Mouse (Mus musculus) limb, embryonic 12.5 days (tissue): ENCODE measurements around the gene Abcc8. TPM values are rescaled to one million over a fixed set of nuclear protein-coding genes. Genes with fewer than 3 reads are reported as not detected.

Experiments
- ATAC-seq: fragments of 200-750 bp; cut with Nextera tagmentation; 2 replicates; pipeline ENCODE4 v1.8.0; 2017; ENCODE audit warnings: low read depth, moderate TSS enrichment; ENCODE audit not compliant: insufficient number of reproducible peaks, insufficient read depth, low FRiP score, low TSS enrichment
- H3K27ac ChIP-seq: fragments of 300-500 bp; sonication (generic); 2 replicates; pipeline ENCODE4 v1.5.1; 2016; ENCODE audit warnings: mild to moderate bottlenecking, moderate library complexity
- H3K27me3 ChIP-seq: fragments of 300-500 bp; sonication (generic); 2 replicates; pipeline ENCODE4 v1.6.1; 2016; ENCODE audit warnings: mild to moderate bottlenecking, moderate library complexity
- H3K36me3 ChIP-seq: fragments of 300-500 bp; sonication (generic); 2 replicates; pipeline ENCODE4 v1.6.1; 2016; ENCODE audit warnings: mild to moderate bottlenecking, moderate library complexity
- H3K4me1 ChIP-seq: fragments of 300-500 bp; sonication (generic); replicated peaks from 2 replicates; pipeline ENCODE4 v1.6.1; 2016
- H3K4me2 ChIP-seq: fragments of 300-500 bp; sonication (generic); 2 replicates; pipeline ENCODE4 v1.6.1; 2016; ENCODE audit warnings: mild to moderate bottlenecking, moderate library complexity
- H3K4me3 ChIP-seq: fragments of 300-500 bp; sonication (generic); replicated peaks from 2 replicates; pipeline ENCODE4 v1.5.1; 2016; ENCODE audit warnings: mild to moderate bottlenecking
- H3K9ac ChIP-seq: fragments of 300-500 bp; sonication (generic); replicated peaks from 2 replicates; pipeline ENCODE4 v1.6.1; 2016; ENCODE audit warnings: mild to moderate bottlenecking, moderate library complexity
- H3K9me3 ChIP-seq: fragments of 300-500 bp; sonication (generic); 2 replicates; pipeline ENCODE4 v1.6.1; 2016; ENCODE audit warnings: mild to moderate bottlenecking, moderate library complexity
- WGBS: fragments of 180-500 bp; shearing (Covaris S2); methylation state at CpG from one replicate; pipeline ENCODE4 v1.1.7; 2016; 5-methylcytosine and 5-hydroxymethylcytosine counted together
- polyA plus RNA-seq: library from polyadenylated mRNA; unstranded; fragments of >200 nt; fragmentation: Nextera tagmentation; extraction: Ambion mirVana; gene quantifications from 2 replicates; pipeline ENCODE4 v1.2.1, GENCODE M21; 2016

Abcc8 gene
- polyA plus RNA-seq, 1 experiment from 2014 or later: 0.70 TPM

- WGBS: 63% methylated on average over 3 of the region's 3 CpGs
- Histone ChIP-seq H3K9me3 (no peaks in the 10 kb centered on the region), H3K27ac (no peak overlapping the region), H3K4me1 (peaks cover 12% of the 10 kb centered on the region), H3K4me2 (no peak overlapping the region), H3K4me3 (no peak overlapping the region), H3K9ac (no peak overlapping the region), H3K36me3 (no peaks in the 10 kb centered on the region), H3K27me3 (no peaks in the 10 kb centered on the region)
- ATAC-seq: no peak
Observed at GRCm38 (mm10) chr7:46110079-46110478, 69.8 kb downstream of the Abcc8 start.

GRCm38 (mm10) chr7:46105484-46105883, 74.3 kb downstream of the Abcc8 start:
- Histone ChIP-seq H3K9me3 (no peaks in the 10 kb centered on the region), H3K4me1 (no peaks in the 10 kb centered on the region), H3K36me3 (no peaks in the 10 kb centered on the region), H3K4me2 (no peak overlapping the region), H3K27ac (no peak overlapping the region), H3K9ac (no peak overlapping the region), H3K4me3 (no peak overlapping the region), H3K27me3 (peaks cover 2% of the 10 kb centered on the region)
- no peak for ATAC-seq
- 91% methylated on average over 7 of the region's 7 CpGs for WGBS

DNA sequence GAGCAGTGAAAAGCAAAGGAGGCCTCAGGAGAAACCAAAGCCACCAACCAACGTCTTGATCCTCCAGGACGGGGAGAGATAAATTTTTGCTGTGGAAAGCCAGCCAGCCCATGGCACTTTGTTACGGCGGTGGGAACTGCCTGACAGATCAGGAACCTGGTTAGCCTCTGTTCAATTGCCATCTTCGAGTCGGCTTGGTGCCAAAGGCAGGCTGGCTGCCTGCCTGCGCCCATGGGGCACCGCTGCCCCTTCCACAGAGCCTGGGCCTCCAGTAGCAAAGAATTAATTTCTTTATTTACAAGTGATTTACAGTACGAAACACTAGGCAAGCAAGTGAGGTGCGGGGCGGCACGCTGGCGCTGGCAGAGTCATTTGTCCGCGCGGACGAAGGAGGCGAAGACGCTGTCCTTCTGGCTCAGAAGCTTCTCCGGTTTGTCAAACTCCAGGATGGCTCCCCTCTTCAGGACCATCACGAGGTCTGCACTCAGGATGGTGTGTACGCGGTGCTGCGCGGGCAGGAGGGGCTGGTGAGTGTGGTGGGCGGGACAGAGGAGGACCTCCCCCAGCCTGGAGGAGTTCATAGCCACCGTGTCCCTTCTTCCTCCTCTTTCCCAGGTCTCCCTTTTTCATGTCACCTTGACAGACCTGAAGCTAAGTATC, 75.4 kb downstream of the Abcc8 start:
- H3K27me3 ChIP-seq: peaks cover 13% of the 10 kb centered on the region
- H3K4me2 ChIP-seq: no peak overlapping the region
- no peak overlapping the region for H3K27ac ChIP-seq
- 85% methylated on average over 27 of the region's 27 CpGs for WGBS
- no peaks in the 10 kb centered on the region for H3K36me3 ChIP-seq
- H3K4me3 ChIP-seq: no peak overlapping the region
- ATAC-seq: no peak
- H3K9ac ChIP-seq: 0 out of 2 replicates have a peak overlapping the region, but pooled peaks have one; percentile 12
- no peaks in the 10 kb centered on the region for H3K4me1 ChIP-seq
- H3K9me3 ChIP-seq: no peaks in the 10 kb centered on the region

DNA sequence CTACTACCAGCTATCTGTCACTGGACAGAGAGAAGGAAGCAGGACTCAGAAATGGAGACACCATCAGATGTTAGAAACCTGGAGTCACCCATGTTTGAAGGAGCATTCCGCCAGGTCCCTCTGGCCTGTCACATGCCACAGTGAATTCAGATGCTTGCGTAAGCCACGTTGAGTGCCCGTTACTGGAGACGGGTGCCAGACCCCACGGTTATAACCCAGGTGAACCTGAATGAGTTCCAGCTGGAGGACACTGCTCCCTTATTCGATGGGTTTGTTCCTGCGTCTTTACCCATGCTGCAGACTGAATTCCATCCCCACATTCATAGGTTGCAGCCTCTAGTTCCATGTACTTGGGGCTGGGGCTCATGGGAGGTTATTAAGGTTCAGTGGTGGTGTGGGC, 76.1 kb downstream of the Abcc8 start:
- ATAC-seq: no peak
- Histone ChIP-seq H3K9ac (no peak overlapping the region), H3K9me3 (no peaks in the 10 kb centered on the region), H3K4me3 (no peak overlapping the region), H3K4me2 (no peak overlapping the region), H3K27ac (no peak overlapping the region), H3K4me1 (no peaks in the 10 kb centered on the region), H3K36me3 (no peaks in the 10 kb centered on the region), H3K27me3 (peaks cover 19% of the 10 kb centered on the region)
- 67% methylated on average over 8 of the region's 8 CpGs for WGBS

GRCm38 (mm10) chr7:46103075-46103591, 76.7 kb downstream of the Abcc8 start:
- H3K4me1 ChIP-seq: no peaks in the 10 kb centered on the region
- H3K27ac ChIP-seq: no peak overlapping the region
- ATAC-seq: no peak
- WGBS: 84% methylated on average over 8 of the region's 8 CpGs
- H3K9ac ChIP-seq: no peak overlapping the region
- peaks cover 19% of the 10 kb centered on the region for H3K27me3 ChIP-seq
- no peaks in the 10 kb centered on the region for H3K9me3 ChIP-seq
- no peak overlapping the region for H3K4me3 ChIP-seq
- H3K36me3 ChIP-seq: no peaks in the 10 kb centered on the region
- no peak overlapping the region for H3K4me2 ChIP-seq

- peak; percentile 75 for ATAC-seq
- no peaks in the 10 kb centered on the region for H3K4me1 ChIP-seq
- no peaks in the 10 kb centered on the region for H3K9me3 ChIP-seq
- peaks cover 35% of the 10 kb centered on the region for H3K27me3 ChIP-seq
- H3K4me2 ChIP-seq: peak within 1 kb of the TSS; percentile 89
- H3K4me3 ChIP-seq: peak within 1 kb of the TSS; percentile 54
- no peak within 1 kb of the TSS for H3K27ac ChIP-seq
- H3K9ac ChIP-seq: peak within 1 kb of the TSS; percentile 51
- H3K36me3 ChIP-seq: no peaks in the 10 kb centered on the region
- under 1% methylated on average over 34 of the region's 34 CpGs for WGBS
Observed at GRCm38 (mm10) chr7:46100563-46100962, 79.3 kb downstream of the Abcc8 start, which contains the start of gene Kcnj11. Gene Kcnj11 (minus strand): TSS chr7:46100764.

GRCm38 (mm10) chr7:46099682-46100081, 80.2 kb downstream of the Abcc8 start:
- no peak overlapping the region; the same call in 1 of the 2 replicates for H3K4me3 ChIP-seq
- peaks cover 44% of the 10 kb centered on the region for H3K27me3 ChIP-seq
- 0 out of 2 replicates have a peak overlapping the region, but pooled peaks have one; percentile 89 for H3K4me2 ChIP-seq
- H3K9ac ChIP-seq: no peak overlapping the region
- WGBS: 82% methylated on average over 13 of the region's 13 CpGs
- no peak for ATAC-seq
- no peaks in the 10 kb centered on the region for H3K4me1 ChIP-seq
- no peaks in the 10 kb centered on the region for H3K36me3 ChIP-seq
- H3K27ac ChIP-seq: no peak overlapping the region
- H3K9me3 ChIP-seq: no peaks in the 10 kb centered on the region

- H3K27me3 ChIP-seq: peaks cover 52% of the 10 kb centered on the region
Observed at GRCm38 (mm10) chr7:46098919-46099286, 80.9 kb downstream of the Abcc8 start.

GRCm38 (mm10) chr7:46098221-46098918, 81.5 kb downstream of the Abcc8 start:
- Histone ChIP-seq H3K27ac (no peak overlapping the region), H3K4me2 (no peak overlapping the region), H3K9ac (no peak overlapping the region), H3K9me3 (no peaks in the 10 kb centered on the region), H3K36me3 (no peaks in the 10 kb centered on the region), H3K4me1 (no peaks in the 10 kb centered on the region), H3K27me3 (peaks cover 57% of the 10 kb centered on the region), H3K4me3 (no peak overlapping the region)
- WGBS: 83% methylated on average over 19 of the region's 19 CpGs
- ATAC-seq: no peak

More at GRCm38 (mm10) chr7:46098919-46099286, 80.9 kb downstream of the Abcc8 start:
- H3K27ac ChIP-seq: no peak overlapping the region
- H3K9me3 ChIP-seq: no peaks in the 10 kb centered on the region
- no peak overlapping the region for H3K4me2 ChIP-seq
- no peak overlapping the region for H3K4me3 ChIP-seq
- no peak overlapping the region for H3K9ac ChIP-seq
- 94% methylated on average over 19 of the region's 19 CpGs for WGBS
- ATAC-seq: no peak
- no peaks in the 10 kb centered on the region for H3K4me1 ChIP-seq
- H3K36me3 ChIP-seq: no peaks in the 10 kb centered on the region

DNA sequence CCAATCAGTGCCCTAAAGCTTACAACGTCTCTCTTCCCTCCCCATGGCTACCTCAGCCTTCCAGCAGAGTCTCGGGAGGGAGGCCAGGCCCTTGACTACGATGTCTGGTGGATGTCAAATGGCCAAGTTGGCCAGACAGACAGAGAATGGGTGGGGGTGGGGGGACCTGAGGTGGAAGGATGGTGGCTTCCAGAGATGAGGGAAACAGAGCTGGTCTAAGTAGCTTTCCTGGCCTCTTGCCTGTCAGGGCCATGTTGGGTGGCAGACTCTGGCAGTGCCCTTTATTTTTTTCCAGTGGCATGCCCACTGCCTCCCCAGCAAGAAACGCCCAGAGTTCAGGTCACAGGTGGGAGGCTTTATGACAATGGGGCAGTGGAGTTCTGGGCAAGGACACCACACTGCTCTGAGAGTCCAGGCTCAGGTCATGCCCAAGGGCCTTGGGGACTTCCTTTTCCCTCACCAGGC, 82.5 kb downstream of the Abcc8 start:
- no peak overlapping the region for H3K27ac ChIP-seq
- peaks cover 63% of the 10 kb centered on the region for H3K27me3 ChIP-seq
- H3K36me3 ChIP-seq: no peaks in the 10 kb centered on the region
- no peak overlapping the region for H3K9ac ChIP-seq
- no peaks in the 10 kb centered on the region for H3K9me3 ChIP-seq
- 54% methylated on average over 4 of the region's 4 CpGs for WGBS
- H3K4me2 ChIP-seq: no peak overlapping the region
- H3K4me1 ChIP-seq: no peaks in the 10 kb centered on the region
- H3K4me3 ChIP-seq: no peak overlapping the region
- ATAC-seq: no peak

DNA sequence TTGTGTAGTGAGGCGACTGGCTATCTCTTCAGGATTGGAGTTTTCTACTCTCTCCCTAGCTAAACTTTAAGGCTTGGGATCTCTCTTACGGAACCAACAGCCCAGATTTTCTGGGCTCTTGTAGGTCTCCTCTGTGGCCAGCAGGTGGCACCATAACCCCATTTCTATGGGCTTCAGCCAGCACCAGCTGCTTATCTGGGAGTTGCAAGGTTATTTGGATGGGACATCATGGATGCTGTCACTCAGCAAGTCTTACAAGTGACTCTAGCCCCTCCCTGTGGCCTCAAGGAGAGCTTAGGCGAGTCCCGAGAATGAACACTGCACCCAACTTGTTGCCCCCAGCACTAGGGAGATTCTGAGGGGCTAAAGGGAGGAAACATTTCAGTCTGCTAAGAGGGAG, 83.7 kb downstream of the Abcc8 start:
- WGBS: 6% methylated on average over 4 of the region's 4 CpGs
- Histone ChIP-seq H3K27me3 (peaks cover 63% of the 10 kb centered on the region), H3K4me2 (no peak overlapping the region), H3K4me1 (no peaks in the 10 kb centered on the region), H3K9ac (no peak overlapping the region), H3K9me3 (no peaks in the 10 kb centered on the region), H3K4me3 (no peak overlapping the region), H3K27ac (no peak overlapping the region), H3K36me3 (no peaks in the 10 kb centered on the region)
- no peak for ATAC-seq
